Mouse (Mus musculus): Measurements from ENCODE around the gene Mob2. TPM values are rescaled to one million over a fixed set of nuclear protein-coding genes. Genes with fewer than 3 reads are reported as not detected.

Mob2 gene
- total RNA-seq, 2 experiments from 2014 or later = 29.7 to 34.4 TPM

Other genes with a start within 250 kb of the Mob2 start
- gene Muc5b, start 222.0 kb downstream of the Mob2 start, total RNA-seq (2015) = 0.05 TPM in 1 of 2 replicates, not detected in the other
- gene Muc5b, start 222.0 kb downstream of the Mob2 start, total RNA-seq (2017) = not detected in 2 replicates
- 29.0 and 30.9 TPM in 2 replicates for gene Tollip, start 142.6 kb downstream of the Mob2 start, total RNA-seq (2015)
- 30.7 and 38.7 TPM in 2 replicates for gene Tollip, start 142.6 kb downstream of the Mob2 start, total RNA-seq (2017)
- not detected in 2 replicates for gene Brsk2, start 111.3 kb downstream of the Mob2 start, total RNA-seq (2015)
- gene Brsk2, start 111.3 kb downstream of the Mob2 start, total RNA-seq (2017) = not detected in 2 replicates
- gene Dusp8, start 34.8 kb upstream of the Mob2 start, total RNA-seq (2015) = not detected in 2 replicates
- gene Dusp8, start 34.8 kb upstream of the Mob2 start, total RNA-seq (2017) = not detected in 2 replicates
- gene Gm45618, start 59.7 kb upstream of the Mob2 start, total RNA-seq (2015) = not detected in 2 replicates
- gene Gm45618, start 59.7 kb upstream of the Mob2 start, total RNA-seq (2017) = not detected in 2 replicates
- not detected in 2 replicates for gene Gm39115, start 75.0 kb upstream of the Mob2 start, total RNA-seq (2015)
- gene Gm39115, start 75.0 kb upstream of the Mob2 start, total RNA-seq (2017) = not detected in 2 replicates
- gene Gm45337, start 83.5 kb upstream of the Mob2 start, total RNA-seq (2015) = not detected in 2 replicates
- gene Gm45337, start 83.5 kb upstream of the Mob2 start, total RNA-seq (2017) = not detected in 2 replicates
- not detected in 2 replicates for gene Gm29735, start 96.0 kb upstream of the Mob2 start, total RNA-seq (2015)
- gene Gm29735, start 96.0 kb upstream of the Mob2 start, total RNA-seq (2017) = not detected in 2 replicates
- gene Gm4553, start 104.7 kb upstream of the Mob2 start, total RNA-seq (2015) = not detected in 2 replicates
- gene Gm4553, start 104.7 kb upstream of the Mob2 start, total RNA-seq (2017) = not detected in 2 replicates
- gene Krtap5-2, start 114.9 kb upstream of the Mob2 start, total RNA-seq (2015) = not detected in 2 replicates
- not detected in 2 replicates for gene Krtap5-2, start 114.9 kb upstream of the Mob2 start, total RNA-seq (2017)
- gene Gm10153, start 129.3 kb upstream of the Mob2 start, total RNA-seq (2015) = not detected in 2 replicates
- gene Gm10153, start 129.3 kb upstream of the Mob2 start, total RNA-seq (2017) = not detected in 2 replicates
- gene Krtap5-3, start 140.3 kb upstream of the Mob2 start, total RNA-seq (2015) = not detected in 2 replicates
- not detected in 2 replicates for gene Krtap5-3, start 140.3 kb upstream of the Mob2 start, total RNA-seq (2017)
- gene Gm7579, start 150.8 kb upstream of the Mob2 start, total RNA-seq (2015) = not detected in 2 replicates
- gene Gm7579, start 150.8 kb upstream of the Mob2 start, total RNA-seq (2017) = not detected in 2 replicates
- gene Krtap5-5, start 168.9 kb upstream of the Mob2 start, total RNA-seq (2015) = not detected in 2 replicates
- gene Krtap5-5, start 168.9 kb upstream of the Mob2 start, total RNA-seq (2017) = not detected in 2 replicates
- not detected in 2 replicates for gene Gm40460, start 180.0 kb upstream of the Mob2 start, total RNA-seq (2015)
- gene Gm40460, start 180.0 kb upstream of the Mob2 start, total RNA-seq (2017) = not detected in 2 replicates
- gene Gm2431, start 197.3 kb upstream of the Mob2 start, total RNA-seq (2015) = not detected in 2 replicates
- not detected in 2 replicates for gene Gm2431, start 197.3 kb upstream of the Mob2 start, total RNA-seq (2017)
- gene Gm4559, start 213.3 kb upstream of the Mob2 start, total RNA-seq (2015) = not detected in 2 replicates
- not detected in 2 replicates for gene Gm4559, start 213.3 kb upstream of the Mob2 start, total RNA-seq (2017)
- not detected in 2 replicates for gene Krtap5-1, start 236.1 kb upstream of the Mob2 start, total RNA-seq (2015)
- not detected in 2 replicates for gene Krtap5-1, start 236.1 kb upstream of the Mob2 start, total RNA-seq (2017)
- gene Krtap5-4, start 242.5 kb upstream of the Mob2 start, total RNA-seq (2015) = not detected in 2 replicates
- not detected in 2 replicates for gene Krtap5-4, start 242.5 kb upstream of the Mob2 start, total RNA-seq (2017)